Mouse (Mus musculus) heart, embryonic 16.5 days (tissue): ENCODE measurements around the gene Khdc3. TPM values are rescaled to one million over a fixed set of nuclear protein-coding genes. Genes with fewer than 3 reads are reported as not detected.
"Not testable (repeated sequence)": the region's sequence is repeated elsewhere in the genome, so short reads cannot be mapped to it uniquely, and the experiment has no call there.

Experiments
- ATAC-seq: fragments of 200-750 bp; cut with Nextera tagmentation; replicated peaks from 2 replicates; pipeline ENCODE4 v1.8.0; 2017; ENCODE audit warnings: moderate number of reproducible peaks; ENCODE audit not compliant: insufficient read depth, low FRiP score; ENCODE audit errors: extremely low read depth
- H3K27ac ChIP-seq: fragments of 300-500 bp; sonication (generic); 2 replicates; pipeline ENCODE4 v1.5.1; 2014; ENCODE audit warnings: mild to moderate bottlenecking, low read length, control low read depth, moderate library complexity
- H3K27me3 ChIP-seq: fragments of 300-500 bp; sonication (generic); 2 replicates; pipeline ENCODE4 v1.6.1; 2014; ENCODE audit warnings: low read length, mixed read lengths; ENCODE audit not compliant: control insufficient read depth, insufficient read depth
- H3K36me3 ChIP-seq: fragments of 300-500 bp; sonication (generic); 2 replicates; pipeline ENCODE4 v1.6.1; 2014; ENCODE audit not compliant: control insufficient read depth, insufficient read depth
- H3K4me1 ChIP-seq: fragments of 300-500 bp; sonication (generic); 2 replicates; pipeline ENCODE4 v1.6.1; 2014; ENCODE audit warnings: low read length, mixed read lengths; ENCODE audit not compliant: control insufficient read depth, insufficient read depth
- H3K4me2 ChIP-seq: fragments of 300-500 bp; sonication (generic); 2 replicates; pipeline ENCODE4 v1.6.1; 2014; ENCODE audit warnings: low read depth, mild to moderate bottlenecking, control low read depth, low read length
- H3K4me3 ChIP-seq: fragments of 300-500 bp; sonication (generic); 2 replicates; pipeline ENCODE4 v1.5.1; 2014; ENCODE audit warnings: mild to moderate bottlenecking, control low read depth, low read length
- H3K9ac ChIP-seq: fragments of 300-500 bp; sonication (generic); 2 replicates; pipeline ENCODE4 v1.6.1; 2014; ENCODE audit warnings: low read length, control low read depth
- H3K9me3 ChIP-seq: fragments of 300-500 bp; sonication (generic); replicated peaks from 2 replicates; pipeline ENCODE4 v1.6.1; 2016; ENCODE audit warnings: low read length; ENCODE audit not compliant: control insufficient read depth
- whole genome bisulfite sequencing: fragments of 180-500 bp; shearing (Covaris S2); extraction: QIAGEN DNeasy Blood & Tissue Kit; methylation state at CpG from one replicate; pipeline ENCODE4 v1.1.7; 2014; 5-methylcytosine and 5-hydroxymethylcytosine counted together
- polyA plus RNA-seq: library from polyadenylated mRNA; unstranded; fragments of >200 nt; fragmentation: Nextera tagmentation; extraction: Ambion mirVana; gene quantifications from 2 replicates; pipeline ENCODE4 v1.2.1, GENCODE M21; 2015

The Khdc3 gene
- polyA plus RNA-seq, 1 experiment from 2014 or later, result 0.18 TPM

GRCm38 (mm10) chr9:73073169-73073568 lies 28.5 kb upstream of the Khdc3 start:
- 79% methylated on average over 5 of the region's 5 CpGs for WGBS
- Histone ChIP-seq H3K4me1 (peaks cover 3% of the 10 kb centered on the region), H3K27ac (no peak overlapping the region), H3K9me3 (no peaks in the 10 kb centered on the region; the same call in 1 of the 2 replicates), H3K36me3 (no peaks in the 10 kb centered on the region), H3K4me2 (no peak overlapping the region), H3K27me3 (no peaks in the 10 kb centered on the region), H3K4me3 (no peak overlapping the region), H3K9ac (no peak overlapping the region)
- no peak for ATAC-seq

- H3K4me2 ChIP-seq, H3K4me3 ChIP-seq, H3K4me1 ChIP-seq, H3K36me3 ChIP-seq, ATAC-seq, H3K9me3 ChIP-seq, H3K27ac ChIP-seq, H3K27me3 ChIP-seq, H3K9ac ChIP-seq: not testable (repeated sequence)
- 76% methylated on average over 9 of the region's 12 CpGs for WGBS
Measured at GRCm38 (mm10) chr9:73079349-73079748, 22.3 kb upstream of the Khdc3 start.

- Histone ChIP-seq H3K27ac (no peak overlapping the region), H3K9me3 (no peaks in the 10 kb centered on the region), H3K27me3 (no peaks in the 10 kb centered on the region), H3K4me1 (no peaks in the 10 kb centered on the region), H3K4me3 (no peak overlapping the region), H3K4me2 (no peak overlapping the region), H3K9ac (no peak overlapping the region), H3K36me3 (no peaks in the 10 kb centered on the region)
- 57% methylated on average over 7 of the region's 7 CpGs for WGBS
- no peak for ATAC-seq
Measured at GRCm38 (mm10) chr9:73079801-73080325, 21.8 kb upstream of the Khdc3 start.

- Histone ChIP-seq H3K9ac (no peak overlapping the region), H3K27ac (no peak overlapping the region), H3K4me2 (no peak overlapping the region), H3K4me1 (peaks cover 3% of the 10 kb centered on the region; the same call in 1 of the 2 replicates), H3K9me3 (no peaks in the 10 kb centered on the region), H3K27me3 (no peaks in the 10 kb centered on the region), H3K4me3 (no peak overlapping the region), H3K36me3 (no peaks in the 10 kb centered on the region)
- WGBS, result 73% methylated on average over 8 of the region's 8 CpGs
- no peak for ATAC-seq
Measured at GRCm38 (mm10) chr9:73082291-73083000, 19.2 kb upstream of the Khdc3 start.

- 51% methylated on average over 6 of the region's 6 CpGs for WGBS
- Histone ChIP-seq H3K36me3 (no peaks in the 10 kb centered on the region), H3K9me3 (no peaks in the 10 kb centered on the region), H3K27ac (no peak overlapping the region), H3K4me3 (no peak overlapping the region), H3K27me3 (no peaks in the 10 kb centered on the region), H3K9ac (no peak overlapping the region), H3K4me2 (no peak overlapping the region), H3K4me1 (peaks cover 3% of the 10 kb centered on the region; the same call in 1 of the 2 replicates)
- ATAC-seq, result no peak
Measured at GRCm38 (mm10) chr9:73083956-73084355, 17.7 kb upstream of the Khdc3 start.

- no peak overlapping the region for H3K9ac ChIP-seq
- no peaks in the 10 kb centered on the region for H3K36me3 ChIP-seq
- H3K9me3 ChIP-seq, result no peaks in the 10 kb centered on the region
- peaks cover 3% of the 10 kb centered on the region; the same call in 1 of the 2 replicates for H3K4me1 ChIP-seq
- ATAC-seq, result no peak
- peak overlapping the region; percentile 20; the same call in 1 of the 2 replicates for H3K27ac ChIP-seq
- 38% methylated on average over 6 of the region's 6 CpGs for WGBS
- no peaks in the 10 kb centered on the region for H3K27me3 ChIP-seq
- H3K4me3 ChIP-seq, result no peak overlapping the region
- no peak overlapping the region for H3K4me2 ChIP-seq
Measured at GRCm38 (mm10) chr9:73085845-73086244, 15.8 kb upstream of the Khdc3 start.

- Histone ChIP-seq H3K9ac (no peak overlapping the region), H3K27ac (no peak overlapping the region), H3K4me1 (peaks cover 3% of the 10 kb centered on the region; the same call in 1 of the 2 replicates), H3K27me3 (no peaks in the 10 kb centered on the region), H3K4me3 (no peak overlapping the region), H3K36me3 (no peaks in the 10 kb centered on the region), H3K9me3 (no peaks in the 10 kb centered on the region), H3K4me2 (no peak overlapping the region)
- WGBS, result 49% methylated on average over 8 of the region's 8 CpGs
- no peak for ATAC-seq
Measured at GRCm38 (mm10) chr9:73087121-73087520, 14.5 kb upstream of the Khdc3 start.

GRCm38 (mm10) chr9:73087581-73087980 lies 14.1 kb upstream of the Khdc3 start:
- no peak overlapping the region for H3K4me3 ChIP-seq
- 59% methylated on average over 5 of the region's 5 CpGs for WGBS

GRCm38 (mm10) chr9:73089222-73089920 lies 12.3 kb upstream of the Khdc3 start:
- 56% methylated on average over 16 of the region's 16 CpGs for WGBS
- peak; percentile 64 for ATAC-seq

More at GRCm38 (mm10) chr9:73087581-73087980, 14.1 kb upstream of the Khdc3 start:
- no peak overlapping the region for H3K4me2 ChIP-seq
- no peaks in the 10 kb centered on the region for H3K27me3 ChIP-seq
- no peaks in the 10 kb centered on the region for H3K36me3 ChIP-seq
- H3K4me1 ChIP-seq, result peaks cover 3% of the 10 kb centered on the region; the same call in 1 of the 2 replicates
- no peak overlapping the region for H3K9ac ChIP-seq
- no peak for ATAC-seq
- peak overlapping the region; percentile 4; the same call in 1 of the 2 replicates for H3K27ac ChIP-seq
- no peaks in the 10 kb centered on the region for H3K9me3 ChIP-seq

More at GRCm38 (mm10) chr9:73089222-73089920, 12.3 kb upstream of the Khdc3 start:
- no peak overlapping the region for H3K4me3 ChIP-seq
- H3K36me3 ChIP-seq, result no peaks in the 10 kb centered on the region
- H3K4me2 ChIP-seq, result no peak overlapping the region
- H3K4me1 ChIP-seq, result peaks cover 3% of the 10 kb centered on the region; the same call in 1 of the 2 replicates
- H3K27me3 ChIP-seq, result no peaks in the 10 kb centered on the region
- H3K9me3 ChIP-seq, result no peaks in the 10 kb centered on the region
- peak overlapping the region; percentile 68 for H3K27ac ChIP-seq
- H3K9ac ChIP-seq, result no peak overlapping the region
